Mouse (Mus musculus): ENCODE results near the gene Evpl.

The Evpl gene

GRCm38 (mm10) chr11:116255090-116255981 lies 17.5 kb upstream of the Evpl start:
- DNase-seq (ENCODE audit: low spot score), result no peak

GRCm38 (mm10) chr11:116254627-116255026 lies 16.8 kb upstream of the Evpl start:
- peak; percentile 24 for DNase-seq (ENCODE audit: low spot score)

GRCm38 (mm10) chr11:116253076-116253600 lies 15.3 kb upstream of the Evpl start:
- no peak for DNase-seq (ENCODE audit: low spot score)

GRCm38 (mm10) chr11:116250898-116251297 lies 13.0 kb upstream of the Evpl start:
- DNase-seq (ENCODE audit: low spot score), result no peak

GRCm38 (mm10) chr11:116247502-116248222 lies 9.8 kb upstream of the Evpl start:
- DNase-seq (ENCODE audit: low spot score), result no peak

GRCm38 (mm10) chr11:116245616-116246015 lies 7.7 kb upstream of the Evpl start:
- DNase-seq (ENCODE audit: low spot score), result no peak

- no peak for DNase-seq (ENCODE audit: low spot score)
Measured at GRCm38 (mm10) chr11:116244580-116244979, 6.7 kb upstream of the Evpl start.

- peak; percentile 36 for DNase-seq (ENCODE audit: low spot score)
Measured at GRCm38 (mm10) chr11:116241744-116242235, 3.9 kb upstream of the Evpl start.

GRCm38 (mm10) chr11:116239797-116240196 lies 1.9 kb upstream of the Evpl start:
- DNase-seq (ENCODE audit: low spot score), result peak; percentile 88

GRCm38 (mm10) chr11:116234901-116235300 lies 3.0 kb downstream of the Evpl start:
- DNase-seq (ENCODE audit: low spot score), result no peak

- no peak for DNase-seq (ENCODE audit: low spot score)
Measured at GRCm38 (mm10) chr11:116232427-116232826, 5.5 kb downstream of the Evpl start.

GRCm38 (mm10) chr11:116228699-116229098 lies 9.2 kb downstream of the Evpl start:
- DNase-seq (ENCODE audit: low spot score), result no peak

- DNase-seq (ENCODE audit: low spot score), result peak; percentile 84
Measured at GRCm38 (mm10) chr11:116226414-116226813, 11.5 kb downstream of the Evpl start.

- no peak for DNase-seq (ENCODE audit: low spot score)
Measured at GRCm38 (mm10) chr11:116222740-116223059, 15.2 kb downstream of the Evpl start.

GRCm38 (mm10) chr11:116221931-116222739 lies 15.7 kb downstream of the Evpl start:
- no peak for DNase-seq (ENCODE audit: low spot score)

- DNase-seq (ENCODE audit: low spot score), result peak; percentile 58
Measured at GRCm38 (mm10) chr11:116219885-116220284, 18.0 kb downstream of the Evpl start.

GRCm38 (mm10) chr11:116218737-116219400 lies 19.0 kb downstream of the Evpl start:
- peak; percentile 98 for DNase-seq (ENCODE audit: low spot score)

GRCm38 (mm10) chr11:116218263-116218662 lies 19.6 kb downstream of the Evpl start:
- peak; percentile 33 for DNase-seq (ENCODE audit: low spot score)

- DNase-seq (ENCODE audit: low spot score), result no peak
Measured at GRCm38 (mm10) chr11:116216549-116216948, 21.3 kb downstream of the Evpl start.

- DNase-seq (ENCODE audit: low spot score), result no peak
Measured at GRCm38 (mm10) chr11:116215991-116216390, 21.9 kb downstream of the Evpl start.

- DNase-seq (ENCODE audit: low spot score), result no peak
Measured at GRCm38 (mm10) chr11:116215181-116215580, 22.7 kb downstream of the Evpl start.

Data from MN1 (cell line).